Mouse (Mus musculus) cortical plate, adult 2 months (tissue): ENCODE data around the gene Grk3. TPM values are rescaled to one million over a fixed set of nuclear protein-coding genes. Genes with fewer than 3 reads are reported as not detected.

ENCODE experiments used
- H3K27ac ChIP-seq: fragments of 200-500 bp; 2 replicates; pipeline ENCODE4 v1.5.1; 2012; ENCODE audit warnings: low read length, control low read depth, inconsistent platforms; ENCODE audit not compliant: insufficient read depth
- H3K4me1 ChIP-seq: fragments of 200-500 bp; 2 replicates; pipeline ENCODE4 v1.6.1; 2011; ENCODE audit warnings: low read length; ENCODE audit not compliant: control insufficient read depth, insufficient read depth
- H3K4me3 ChIP-seq: fragments of 200-500 bp; 2 replicates; pipeline ENCODE4 v1.5.1; 2011; ENCODE audit warnings: mild to moderate bottlenecking, low read length, control low read depth; ENCODE audit not compliant: insufficient read depth
- CTCF ChIP-seq: fragments of 200-500 bp; IDR thresholded peaks from 2 replicates; pipeline ENCODE4 v1.5.1; 2011; ENCODE audit warnings: mild to moderate bottlenecking, control low read depth, low read length; ENCODE audit not compliant: insufficient read depth; ENCODE audit errors: extremely low read depth
- POLR2A ChIP-seq: fragments of 200-500 bp; IDR thresholded peaks from 2 replicates; pipeline ENCODE4 v1.6.1; 2011; ENCODE audit warnings: mild to moderate bottlenecking, low read length, control low read depth; ENCODE audit not compliant: insufficient read depth; ENCODE audit errors: extremely low read depth
- polyA plus RNA-seq: library from polyadenylated mRNA; depleted of rRNA; stranded (reverse); fragments of >200 nt; gene quantifications from 2 replicates; pipeline ENCODE4 v1.2.3, GENCODE M21; 2012

Gene Grk3
- polyA plus RNA-seq, 1 experiment = 51.1 TPM

GRCm38 (mm10) chr5:113035094-113036047 lies 19.8 kb upstream of the Grk3 start:
- peaks cover 6% of the 10 kb centered on the region for H3K4me1 ChIP-seq
- H3K4me3 ChIP-seq = no peak overlapping the region
- H3K27ac ChIP-seq = no peak overlapping the region
- no peak for TF ChIP-seq POLR2A
- TF ChIP-seq CTCF = no peak

- no peak overlapping the region for H3K27ac ChIP-seq
- H3K4me1 ChIP-seq = peaks cover 5% of the 10 kb centered on the region
- no peak overlapping the region for H3K4me3 ChIP-seq
- no peak for TF ChIP-seq POLR2A
- TF ChIP-seq CTCF = no peak
Observed at GRCm38 (mm10) chr5:113031201-113031754, 15.7 kb upstream of the Grk3 start.

GRCm38 (mm10) chr5:113030082-113030481 lies 14.5 kb upstream of the Grk3 start:
- peaks cover 2% of the 10 kb centered on the region; the same call in 1 of the 2 replicates for H3K4me1 ChIP-seq
- no peak overlapping the region for H3K4me3 ChIP-seq
- no peak for TF ChIP-seq CTCF
- TF ChIP-seq POLR2A = no peak
- no peak overlapping the region for H3K27ac ChIP-seq

- Histone ChIP-seq H3K27ac (no peak overlapping the region), H3K4me3 (no peak overlapping the region), H3K4me1 (no peaks in the 10 kb centered on the region)
- no peak for TF ChIP-seq POLR2A
- TF ChIP-seq CTCF = no peak
Observed at GRCm38 (mm10) chr5:113026706-113027105, 11.1 kb upstream of the Grk3 start.

GRCm38 (mm10) chr5:113024154-113024764 lies 8.7 kb upstream of the Grk3 start:
- no peaks in the 10 kb centered on the region; the same call in 1 of the 2 replicates for H3K4me1 ChIP-seq
- no peak overlapping the region for H3K4me3 ChIP-seq
- no peak for TF ChIP-seq POLR2A
- TF ChIP-seq CTCF = no peak
- H3K27ac ChIP-seq = no peak overlapping the region

- Histone ChIP-seq H3K4me3 (no peak overlapping the region), H3K27ac (no peak overlapping the region)
- TF ChIP-seq POLR2A = no peak
Observed at GRCm38 (mm10) chr5:113018190-113018589, 2.6 kb upstream of the Grk3 start.

GRCm38 (mm10) chr5:113017004-113017403 lies 1.4 kb upstream of the Grk3 start:
- TF ChIP-seq CTCF = no peak
- no peak for TF ChIP-seq POLR2A
- H3K27ac ChIP-seq = no peak overlapping the region
- peaks cover 16% of the 10 kb centered on the region for H3K4me1 ChIP-seq
- no peak overlapping the region for H3K4me3 ChIP-seq

More at GRCm38 (mm10) chr5:113018190-113018589, 2.6 kb upstream of the Grk3 start:
- H3K4me1 ChIP-seq = peaks cover 13% of the 10 kb centered on the region

- Histone ChIP-seq H3K4me3 (peak overlapping the region; percentile 77), H3K4me1 (peaks cover 21% of the 10 kb centered on the region), H3K27ac (peak overlapping the region; percentile 51; the same call in 1 of the 2 replicates)
- TF ChIP-seq POLR2A (no peak), CTCF (no peak)
Observed at GRCm38 (mm10) chr5:113014808-113015235, 769 bp downstream of the Grk3 start.

- peak overlapping the region; percentile 51; the same call in 1 of the 2 replicates for H3K27ac ChIP-seq
- H3K4me3 ChIP-seq = peak overlapping the region; percentile 77
- TF ChIP-seq POLR2A = no peak
- no peak for TF ChIP-seq CTCF
- peaks cover 25% of the 10 kb centered on the region for H3K4me1 ChIP-seq
Observed at GRCm38 (mm10) chr5:113014111-113014807, 1.3 kb downstream of the Grk3 start.
